Mouse (Mus musculus) urinary bladder, postnatal 4 days (tissue): ENCODE results near the gene Nelfe.
"Not testable (repeated sequence)": the region's sequence is repeated elsewhere in the genome, so short reads cannot be mapped to it uniquely, and the experiment has no call there.

Source experiments
- DNase-seq, 2 experiments: peaks; one replicate each; pipeline ENCODE4 v3.0.0; 2021 to 2022; ENCODE audit warnings: low spot score in 2 of 2

Gene Nelfe

DNA sequence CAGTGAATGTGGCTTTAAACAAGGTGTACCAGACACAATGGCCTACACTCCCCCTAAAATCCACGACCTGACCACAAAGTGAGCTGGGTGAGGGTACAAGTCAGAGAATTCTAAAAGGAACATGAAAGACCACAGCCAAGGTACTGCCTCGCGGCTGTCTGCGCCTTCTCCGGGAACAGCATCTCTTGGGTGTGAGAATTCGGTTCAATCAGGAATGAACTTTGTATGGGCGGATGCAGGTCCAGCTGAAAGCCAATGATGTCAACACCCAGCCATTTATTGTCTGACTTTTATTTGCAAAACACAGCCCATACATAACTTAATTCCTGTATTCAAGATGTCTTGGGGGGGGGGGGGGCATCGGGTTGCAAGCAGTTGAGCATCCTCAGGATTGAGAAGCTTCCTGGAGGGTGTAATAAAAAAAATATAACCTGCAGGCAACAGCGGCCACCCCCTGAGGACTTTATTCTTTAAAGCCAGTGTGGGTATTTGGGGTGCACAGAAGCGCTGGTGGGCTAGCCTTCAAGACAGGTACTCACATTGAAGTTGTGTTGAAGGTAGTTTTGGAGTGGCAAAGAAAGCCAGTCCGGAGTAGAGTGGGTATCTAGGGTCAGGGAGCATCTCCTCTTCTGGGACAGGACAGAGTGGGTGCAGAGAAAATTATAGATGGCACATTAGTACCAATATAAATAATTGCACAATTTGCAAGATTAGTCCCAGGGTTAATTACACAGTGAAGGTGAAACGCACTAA is 43.1 kb downstream of the Nelfe start:
- no peak for DNase-seq

DNA sequence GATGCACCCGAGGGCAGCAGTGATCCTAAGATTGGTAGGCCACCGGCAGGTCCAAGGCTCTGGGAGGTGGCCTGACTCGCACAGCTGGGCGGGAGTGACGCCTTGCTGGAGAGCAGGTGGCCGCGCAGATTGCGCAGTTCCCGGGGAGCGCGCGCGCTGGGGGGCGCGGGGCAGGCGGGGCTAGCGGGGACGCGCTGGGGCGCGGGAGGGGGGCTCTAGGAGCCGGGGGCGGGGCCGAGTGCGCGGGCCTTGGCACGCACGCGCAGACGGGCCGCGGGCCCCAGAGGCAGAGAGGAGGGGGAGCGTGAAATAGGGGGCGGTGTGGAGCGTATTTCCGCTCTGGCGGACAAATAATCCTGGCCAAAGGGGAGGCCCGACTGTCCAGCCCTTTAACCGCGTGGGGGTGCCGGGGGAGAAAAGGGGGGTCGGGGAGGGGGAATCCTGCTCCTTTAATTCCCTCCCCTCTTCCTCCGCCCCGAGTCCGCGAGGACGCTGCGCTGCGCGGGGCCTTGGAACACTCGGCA is 43.9 kb downstream of the Nelfe start:
- peak; percentile 96 for DNase-seq

DNA sequence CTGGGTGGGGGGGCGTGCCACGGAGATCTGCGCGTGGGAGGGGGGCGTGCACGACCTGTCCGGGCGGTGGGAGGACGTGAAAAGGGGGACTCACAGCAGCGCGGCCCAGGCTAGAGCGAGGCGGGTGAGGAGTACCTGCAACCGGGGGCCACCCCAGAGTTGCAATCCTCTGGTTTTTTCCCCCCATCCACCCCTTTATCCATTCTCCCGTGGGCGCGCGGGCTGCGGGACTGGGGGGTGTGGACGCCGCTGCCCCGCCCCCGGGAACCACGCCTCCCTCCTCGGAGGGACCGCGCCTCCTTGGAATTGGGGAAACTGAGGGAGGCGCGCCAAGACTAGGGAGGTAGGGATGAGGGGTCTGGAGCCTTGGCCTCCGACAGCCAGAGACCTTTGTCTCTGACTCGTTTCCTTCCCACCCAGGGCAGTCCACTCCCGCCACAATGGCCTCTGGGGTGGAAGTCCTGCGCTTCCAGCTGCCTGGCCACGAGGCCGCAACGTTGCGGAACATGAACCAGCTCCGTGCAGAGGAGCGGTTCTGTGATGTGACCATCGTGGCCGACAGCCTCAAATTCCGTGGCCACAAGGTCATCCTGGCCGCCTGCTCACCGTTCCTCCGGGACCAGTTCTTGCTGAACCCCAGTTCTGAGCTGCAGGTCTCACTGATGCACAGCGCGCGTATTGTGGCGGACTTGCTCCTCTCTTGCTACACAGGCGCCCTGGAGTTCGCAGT is 44.8 kb downstream of the Nelfe start:
- peak in 1 of 2 experiments; percentile 59 for DNase-seq

- DNase-seq, result no peak
Observed at GRCm38 (mm10) chr17:34895724-34896123, 45.5 kb downstream of the Nelfe start.

GRCm38 (mm10) chr17:34896366-34896765 is 46.2 kb downstream of the Nelfe start:
- DNase-seq, result no peak

GRCm38 (mm10) chr17:34897373-34898159 is 47.4 kb downstream of the Nelfe start:
- no peak for DNase-seq

- DNase-seq, result peak; percentile 79 to 83
Observed at GRCm38 (mm10) chr17:34898160-34898586, 48.0 kb downstream of the Nelfe start, which contains the start of the genes C2 and Ehmt2. Gene C2, minus strand, starts transcription at chr17:34898265. Gene Ehmt2, plus strand, starts transcription at chr17:34898469.

- no peak for DNase-seq
Observed at GRCm38 (mm10) chr17:34898706-34899052, 48.5 kb downstream of the Nelfe start.

- peak in 1 of 2 experiments; percentile 47 for DNase-seq
Observed at GRCm38 (mm10) chr17:34899053-34899889, 49.1 kb downstream of the Nelfe start.

DNA sequence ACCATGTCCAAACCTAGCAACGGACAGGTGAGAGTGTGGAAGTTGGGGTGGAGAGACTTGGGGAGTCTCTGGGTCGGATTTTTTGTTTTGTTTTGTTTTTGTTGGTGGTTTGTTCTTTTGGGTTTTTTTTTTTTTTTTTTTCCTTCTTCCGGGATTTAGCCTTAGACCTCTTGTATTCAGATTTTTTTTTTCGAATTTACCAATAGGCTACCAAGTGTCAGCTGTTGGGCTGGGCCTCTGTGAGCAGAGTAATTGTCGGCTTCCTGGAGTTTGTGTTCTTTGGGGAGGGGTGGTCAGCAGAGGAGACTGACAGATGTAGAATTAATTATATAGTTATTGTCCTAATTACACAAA is 49.7 kb downstream of the Nelfe start:
- DNase-seq, result no peak

GRCm38 (mm10) chr17:34900826-34901225 is 50.6 kb downstream of the Nelfe start:
- DNase-seq, result not testable (repeated sequence)

- not testable (repeated sequence) for DNase-seq
Observed at GRCm38 (mm10) chr17:34901948-34902347, 51.8 kb downstream of the Nelfe start.

- no peak for DNase-seq
Observed at GRCm38 (mm10) chr17:34902895-34903294, 52.7 kb downstream of the Nelfe start.
